Mouse (Mus musculus) megakaryocyte, adult 5-6 weeks (primary cell): ENCODE results near the gene Lcn4. TPM values are rescaled to one million over a fixed set of nuclear protein-coding genes. Genes with fewer than 3 reads are reported as not detected.

Experiments
- ATAC-seq: 2 replicates; pipeline ENCODE4 v1.8.0; 2016; ENCODE audit warnings: mild to moderate bottlenecking, inconsistent platforms; ENCODE audit not compliant: poor library complexity, severe bottlenecking
- total RNA-seq, 2 experiments: library from RNA; stranded (forward) in 1 of 2; stranded (reverse) in 1 of 2; fragments of 153-499, 151-499 nt in 1 of 2; fragments of 221-1000, 200-1000 nt in 1 of 2; gene quantifications; 2 replicates each; pipeline versions ENCODE4 v1.2.3 to v1.2.4; 2015 to 2017

Lcn4 gene
- total RNA-seq, 2 experiments from 2014 or later, result not detected

DNA sequence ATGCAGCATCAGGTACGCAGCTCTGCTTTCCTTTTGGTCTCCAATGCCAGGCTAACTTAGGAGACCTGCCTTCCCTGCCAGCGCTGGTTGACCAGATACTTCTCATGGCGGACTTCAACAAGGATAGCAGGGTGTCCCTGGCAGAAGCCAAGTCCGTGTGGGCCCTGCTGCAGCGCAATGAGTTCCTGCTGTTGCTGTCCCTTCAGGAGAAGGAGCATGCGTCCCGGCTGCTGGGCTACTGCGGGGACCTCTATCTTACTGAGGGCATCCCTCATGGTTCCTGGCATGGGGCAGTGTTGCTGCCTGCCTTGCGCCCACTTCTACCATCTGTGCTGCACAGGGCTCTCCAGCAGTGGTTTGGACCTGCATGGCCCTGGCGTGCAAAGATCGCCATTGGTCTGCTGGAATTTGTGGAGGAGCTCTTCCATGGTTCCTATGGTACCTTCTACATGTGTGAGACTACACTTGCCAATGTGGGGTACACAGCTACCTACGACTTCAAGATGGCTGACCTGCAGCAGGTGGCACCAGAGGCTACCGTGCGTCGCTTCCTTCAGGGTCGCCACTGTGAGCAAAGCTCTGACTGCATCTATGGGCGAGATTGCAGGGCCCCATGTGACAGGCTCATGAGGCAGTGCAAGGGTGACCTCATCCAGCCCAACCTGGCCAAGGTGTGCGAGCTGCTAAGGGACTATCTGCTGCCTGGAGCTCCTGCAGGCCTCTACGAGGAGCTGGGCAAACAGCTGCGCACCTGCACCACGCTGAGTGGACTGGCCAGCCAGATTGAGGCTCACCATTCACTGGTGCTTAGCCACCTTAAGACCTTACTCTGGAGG lies 35.4 kb downstream of the Lcn4 start:
- ATAC-seq, result no peak

DNA sequence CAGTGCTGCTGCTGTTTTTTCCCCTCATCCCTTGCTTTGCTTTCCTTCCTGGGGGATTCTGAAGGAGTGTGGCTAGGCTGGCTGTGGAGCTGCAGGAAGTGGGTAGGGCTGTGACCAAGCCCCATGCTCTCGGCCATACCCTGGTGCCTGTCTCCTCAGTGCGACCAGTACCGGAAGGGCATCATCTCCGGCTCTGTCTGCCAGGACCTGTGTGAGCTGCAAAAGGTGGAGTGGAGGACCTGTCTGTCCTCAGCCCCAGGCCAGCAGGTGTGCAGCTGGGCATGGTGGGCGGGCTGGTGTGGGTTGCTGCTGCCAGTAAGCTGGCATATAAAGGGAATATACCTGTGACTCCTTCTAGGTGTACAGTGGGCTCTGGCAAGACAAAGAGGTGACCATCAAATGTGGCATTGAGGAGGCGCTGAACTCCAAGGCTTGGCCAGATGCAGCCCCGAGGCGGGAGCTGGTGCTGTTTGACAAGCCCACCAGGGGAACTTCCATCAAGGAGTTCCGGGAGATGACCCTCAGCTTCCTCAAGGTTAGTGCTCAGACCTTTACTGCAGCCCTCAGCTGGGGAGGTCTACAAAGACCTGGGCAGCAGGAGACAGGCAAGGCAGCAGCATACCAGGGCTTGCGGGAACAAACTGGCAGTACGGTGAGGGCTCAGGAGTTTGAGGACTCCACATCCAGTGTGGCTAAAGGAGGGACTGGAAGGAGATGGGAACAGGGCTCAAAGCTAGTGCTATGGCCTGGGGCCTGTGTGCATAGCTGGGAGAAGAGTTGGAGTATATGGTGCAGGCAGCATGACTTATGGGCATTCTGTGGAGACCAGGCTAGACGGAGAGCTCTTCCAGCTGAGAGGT lies 36.2 kb downstream of the Lcn4 start:
- peak; percentile 51 for ATAC-seq

DNA sequence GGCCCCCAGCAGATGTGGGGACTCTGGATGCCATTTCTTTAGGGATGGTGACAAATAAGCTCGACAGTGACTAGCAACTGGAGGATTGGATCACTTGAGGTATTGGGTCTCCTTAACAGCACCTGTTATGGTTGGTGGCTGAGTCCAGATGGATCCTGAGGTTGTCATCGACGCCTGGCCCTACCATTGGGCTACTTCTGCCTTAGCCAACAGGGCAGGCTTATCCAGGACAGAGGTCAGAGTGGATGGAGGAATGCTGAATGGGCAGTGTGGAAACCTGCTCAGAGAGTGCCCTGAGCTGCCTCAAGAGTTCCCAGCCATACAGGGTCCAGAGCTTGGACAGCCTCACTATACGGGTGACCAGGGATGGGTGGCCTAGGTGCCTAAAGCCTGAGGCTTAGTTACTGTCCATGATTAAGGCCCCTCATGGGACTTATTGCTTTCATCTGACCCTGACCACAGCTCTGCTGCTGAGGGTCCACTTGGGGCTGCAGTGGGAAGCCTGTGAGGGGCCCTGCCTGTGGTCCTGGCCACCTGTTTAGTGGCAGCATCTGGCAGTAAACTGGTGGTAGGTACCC lies 37.0 kb downstream of the Lcn4 start:
- ATAC-seq, result no peak

DNA sequence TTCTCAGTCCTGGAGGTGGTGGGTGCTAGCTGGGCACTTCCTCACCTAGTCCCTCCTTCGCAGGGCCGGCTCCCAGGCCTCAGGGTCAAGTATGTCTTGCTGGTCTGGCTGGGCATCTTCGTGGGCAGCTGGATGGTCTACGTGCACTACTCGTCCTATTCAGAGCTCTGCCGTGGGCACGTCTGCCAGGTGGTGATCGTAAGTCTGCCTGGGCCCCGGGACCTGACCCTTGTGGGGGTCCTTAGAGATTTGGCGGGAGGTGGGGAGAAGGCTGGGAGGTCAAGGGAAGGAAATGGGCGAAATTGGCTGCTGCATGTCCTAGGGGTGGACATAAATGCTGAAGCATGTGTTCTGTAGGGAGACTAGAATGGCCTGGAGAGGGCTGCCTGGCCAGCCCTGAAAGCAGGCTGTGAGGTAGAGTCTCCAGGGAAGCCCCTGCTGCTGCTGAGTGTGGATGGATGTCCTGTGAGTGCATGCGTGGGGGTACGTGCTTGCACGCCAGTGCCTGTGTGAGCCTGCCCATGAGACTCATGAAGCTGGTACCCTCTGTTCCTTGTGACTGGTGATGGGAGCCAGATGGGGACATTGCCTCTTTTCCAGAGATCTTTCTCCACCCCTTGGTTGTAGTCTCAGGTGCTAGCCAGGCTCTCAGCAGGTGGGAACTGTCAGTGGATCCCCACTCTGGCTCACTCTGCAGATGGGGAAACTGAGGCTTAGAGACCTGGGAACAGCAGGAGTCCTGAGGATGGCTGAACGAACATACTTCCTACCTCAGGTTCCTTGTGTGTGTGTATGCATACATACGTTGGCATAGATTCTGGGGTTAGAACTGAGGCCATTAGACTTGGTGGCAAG lies 38.3 kb downstream of the Lcn4 start:
- no peak for ATAC-seq

DNA sequence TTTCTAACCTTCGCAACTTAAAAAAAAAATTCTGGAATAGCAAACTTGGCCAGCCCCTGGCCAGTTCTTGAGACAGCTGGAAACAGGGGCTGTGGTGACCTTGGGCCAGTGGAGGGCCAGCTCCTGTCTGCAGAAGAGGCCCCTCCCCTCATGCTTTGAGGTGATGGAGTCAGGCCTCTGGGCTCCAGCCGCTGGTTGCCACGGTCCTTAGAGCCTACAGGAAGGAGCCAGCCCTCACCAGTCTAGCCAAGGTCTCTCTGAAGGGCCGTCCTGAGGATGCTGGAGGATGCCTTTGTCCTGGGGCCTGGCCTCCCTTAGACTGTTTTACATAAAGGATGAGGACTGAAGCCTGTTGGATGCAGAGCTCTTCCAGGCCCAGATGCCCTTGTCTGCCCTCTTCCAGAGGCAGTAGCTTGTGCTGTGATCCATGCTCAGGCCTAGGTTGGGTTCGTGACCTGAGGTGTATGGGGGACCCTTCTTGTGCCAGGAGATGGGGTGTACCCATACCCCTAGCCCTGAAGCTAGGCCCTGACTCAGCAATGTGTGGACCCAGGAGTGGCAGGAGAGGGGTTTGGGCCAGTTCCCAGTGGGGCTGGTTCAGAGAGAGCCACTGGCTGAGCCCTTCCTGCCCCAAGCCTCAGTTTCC lies 42.2 kb downstream of the Lcn4 start:
- ATAC-seq, result peak; percentile 14; the same call in 1 of the 2 replicates

DNA sequence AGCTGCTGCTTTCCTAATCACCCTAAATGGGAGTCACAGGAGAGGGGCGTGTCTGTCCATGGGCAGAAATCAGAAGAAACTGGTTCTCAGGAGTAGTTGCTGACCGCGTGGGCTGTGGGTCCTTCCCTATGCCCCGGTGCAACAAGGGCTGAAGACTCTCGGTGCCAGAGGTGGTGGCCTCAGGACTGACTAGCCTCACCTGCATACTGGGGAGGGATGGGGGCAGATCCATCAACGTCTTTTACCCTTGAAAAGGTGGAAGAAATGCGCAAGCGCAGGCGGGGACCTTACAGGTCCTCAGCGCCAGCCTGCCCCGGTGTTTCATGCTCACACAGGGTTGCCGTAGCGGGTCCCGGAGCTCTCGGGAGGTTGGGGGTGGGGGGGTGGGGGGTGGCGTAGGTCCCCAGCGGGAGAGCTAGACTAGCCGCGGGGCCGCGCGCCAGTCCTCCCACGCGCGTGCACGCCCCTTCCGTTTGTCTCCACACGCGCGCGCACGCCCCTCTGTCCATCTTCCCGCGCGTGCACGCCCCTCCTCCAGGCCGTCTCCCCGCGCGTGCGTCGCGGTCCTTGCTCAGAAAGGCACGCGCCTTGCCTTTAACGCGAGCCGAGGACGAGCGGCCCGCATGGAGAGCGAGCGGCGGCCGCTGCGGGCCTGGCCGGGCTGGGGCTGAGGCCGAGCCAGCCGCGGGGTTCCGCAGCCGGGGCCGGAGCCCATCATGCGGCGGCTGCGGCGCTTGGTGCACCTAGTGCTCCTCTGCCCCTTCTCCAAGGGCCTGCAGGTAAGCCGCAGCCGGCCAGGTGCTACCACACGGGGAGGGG lies 43.0 kb downstream of the Lcn4 start, which contains the start of gene Fam69b:
Gene Fam69b (plus strand): TSS at position 537 of the 819 bp plus-strand sequence.
- peak; percentile 77 for ATAC-seq

DNA sequence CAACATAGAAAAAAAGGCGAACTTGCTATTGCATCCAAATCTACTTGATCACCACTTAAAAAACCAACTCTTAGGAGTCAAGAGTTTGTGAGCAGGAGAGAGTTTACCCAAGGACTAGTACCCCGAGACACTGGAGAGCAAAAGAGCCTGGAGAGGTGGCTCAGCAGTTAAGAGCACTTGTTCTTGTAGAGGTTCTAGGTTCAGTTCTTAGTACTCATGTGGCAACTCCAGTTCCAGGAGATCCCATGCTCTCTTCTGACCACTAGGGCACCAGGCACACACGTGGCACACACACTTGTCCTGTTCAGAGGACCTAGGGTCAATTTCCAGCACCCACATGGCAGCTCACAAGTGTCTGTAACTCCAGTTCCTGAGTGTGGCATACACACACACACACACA lies 45.0 kb downstream of the Lcn4 start:
- ATAC-seq, result no peak

DNA sequence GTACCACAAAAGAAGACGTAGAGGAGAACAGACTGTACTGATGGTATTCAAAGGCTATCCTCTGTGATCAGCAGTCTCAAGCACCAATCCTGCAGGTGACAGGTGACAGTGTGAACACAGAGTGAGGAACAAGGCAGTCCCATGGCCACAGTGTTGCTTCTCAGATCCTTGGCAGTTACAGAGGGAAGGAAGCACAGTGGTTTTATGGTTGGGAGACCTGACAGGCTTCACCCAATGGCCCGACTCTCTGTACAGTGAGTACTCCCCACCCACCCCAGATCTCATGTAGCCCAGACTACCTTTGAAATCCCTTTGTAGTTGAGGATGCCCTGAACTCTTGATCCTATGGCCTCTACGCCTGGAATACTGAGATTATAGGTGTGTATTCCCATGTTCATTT lies 45.7 kb downstream of the Lcn4 start:
- no peak for ATAC-seq

DNA sequence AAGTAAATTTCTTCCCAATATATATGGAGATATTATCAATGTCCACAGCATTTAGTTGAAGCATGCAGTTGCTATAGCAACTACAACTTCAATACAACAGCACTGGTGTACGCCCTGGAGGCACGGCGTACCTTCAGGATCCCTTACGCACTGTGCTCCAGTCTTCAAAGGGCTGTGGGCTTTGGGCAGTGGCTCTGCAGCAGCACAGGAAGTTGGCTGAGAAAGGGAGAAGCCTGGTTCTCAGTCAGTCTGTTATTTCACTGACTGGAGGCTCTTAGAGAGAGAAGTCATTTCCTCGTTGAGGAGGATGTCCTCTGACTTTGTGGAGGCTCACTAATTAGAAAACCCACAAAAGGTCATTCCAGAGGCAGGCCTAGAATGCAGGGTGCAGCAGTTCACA lies 48.1 kb downstream of the Lcn4 start:
- peak; percentile 38; the same call in 1 of the 2 replicates for ATAC-seq

DNA sequence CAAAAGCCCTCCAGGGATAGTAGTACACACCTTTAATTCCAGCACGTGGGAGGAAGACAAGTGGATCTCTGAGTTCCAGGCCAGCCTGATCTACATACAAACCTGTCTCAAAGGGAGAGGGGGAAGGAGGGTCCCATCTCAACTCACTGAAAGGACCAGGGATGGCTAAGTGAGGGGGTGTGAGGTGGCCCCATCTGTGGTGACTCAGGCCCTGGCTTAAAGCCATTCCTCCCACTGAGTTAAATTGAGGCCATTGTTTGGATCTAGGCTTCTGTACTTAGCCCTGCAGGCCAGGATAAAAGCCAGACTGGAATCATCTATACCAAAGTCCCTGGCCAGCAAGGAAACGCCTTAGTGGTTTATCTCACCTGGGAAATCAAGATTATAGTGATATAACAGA lies 49.8 kb downstream of the Lcn4 start:
- ATAC-seq, result no peak

DNA sequence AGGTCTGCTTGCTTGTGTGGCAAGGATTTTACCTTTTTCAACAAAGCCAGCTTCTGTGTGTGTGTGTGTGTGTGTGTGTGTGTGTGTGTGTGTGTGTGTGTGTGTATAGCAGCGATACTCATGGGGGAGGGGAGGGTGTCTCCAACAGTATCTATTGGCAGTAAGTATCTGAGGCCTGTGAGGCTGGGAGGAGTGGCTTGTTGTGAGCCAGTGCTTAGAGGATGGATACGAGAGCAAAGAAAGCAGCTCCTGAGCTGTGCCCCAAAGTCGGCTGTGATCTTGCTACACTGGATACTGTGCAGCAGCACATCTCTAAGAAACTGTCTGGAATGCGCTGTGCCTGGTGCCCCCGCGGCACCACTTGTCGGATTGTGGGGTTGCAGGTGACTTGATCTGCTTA lies 53.2 kb downstream of the Lcn4 start:
- no peak for ATAC-seq

Other genes with a start within 250 kb of the Lcn4 start
- 41.6 and 43.9 TPM in 2 replicates for gene Sec16a, start 226.1 kb downstream of the Lcn4 start, total RNA-seq (2015)
- 31.1 and 34.6 TPM in 2 replicates for gene Sec16a, start 226.1 kb downstream of the Lcn4 start, total RNA-seq (2017)
- gene Notch1, start 154.6 kb downstream of the Lcn4 start, total RNA-seq (2015), result 37.6 and 43.0 TPM in 2 replicates
- 22.3 and 48.3 TPM in 2 replicates for gene Notch1, start 154.6 kb downstream of the Lcn4 start, total RNA-seq (2017)
- gene Egfl7, start 91.3 kb downstream of the Lcn4 start, total RNA-seq (2015), result 1.6 and 3.1 TPM in 2 replicates
- 3.7 and 3.9 TPM in 2 replicates for gene Egfl7, start 91.3 kb downstream of the Lcn4 start, total RNA-seq (2017)
- 0.36 TPM in 1 of 2 replicates, not detected in the other for gene Gm20532, start 84.6 kb downstream of the Lcn4 start, total RNA-seq (2015)
- not detected in 2 replicates for gene Gm20532, start 84.6 kb downstream of the Lcn4 start, total RNA-seq (2017)
- gene Agpat2, start 66.9 kb downstream of the Lcn4 start, total RNA-seq (2015), result 37.0 and 41.9 TPM in 2 replicates
- 38.1 and 43.6 TPM in 2 replicates for gene Agpat2, start 66.9 kb downstream of the Lcn4 start, total RNA-seq (2017)
- gene Fam69b, start 42.8 kb downstream of the Lcn4 start, total RNA-seq (2015), result 0.33 TPM in 1 of 2 replicates, not detected in the other
- 0.11 and 0.33 TPM in 2 replicates for gene Fam69b, start 42.8 kb downstream of the Lcn4 start, total RNA-seq (2017)
- not detected in 2 replicates for gene Abo, start 193.7 kb upstream of the Lcn4 start, total RNA-seq (2015)
- not detected in 2 replicates for gene Abo, start 193.7 kb upstream of the Lcn4 start, total RNA-seq (2017)
- gene Surf6, start 231.6 kb upstream of the Lcn4 start, total RNA-seq (2015), result 8.9 and 9.2 TPM in 2 replicates
- gene Surf6, start 231.6 kb upstream of the Lcn4 start, total RNA-seq (2017), result 20.7 and 27.9 TPM in 2 replicates
- 5.6 and 7.2 TPM in 2 replicates for gene Med22, start 239.4 kb upstream of the Lcn4 start, total RNA-seq (2015)
- 10.9 and 12.7 TPM in 2 replicates for gene Med22, start 239.4 kb upstream of the Lcn4 start, total RNA-seq (2017)
- 1,352 and 1,498 TPM in 2 replicates for gene Rpl7a, start 239.5 kb upstream of the Lcn4 start, total RNA-seq (2015)
- 1,113 and 1,311 TPM in 2 replicates for gene Rpl7a, start 239.5 kb upstream of the Lcn4 start, total RNA-seq (2017)
- 31.3 and 35.6 TPM in 2 replicates for gene Surf2, start 245.1 kb upstream of the Lcn4 start, total RNA-seq (2015)
- gene Surf2, start 245.1 kb upstream of the Lcn4 start, total RNA-seq (2017), result 34.0 and 34.5 TPM in 2 replicates
- 102 and 106 TPM in 2 replicates for gene Surf1, start 245.2 kb upstream of the Lcn4 start, total RNA-seq (2015)
- gene Surf1, start 245.2 kb upstream of the Lcn4 start, total RNA-seq (2017), result 61.3 and 77.4 TPM in 2 replicates